Mouse (Mus musculus): ENCODE measurements around the gene Fam240a. TPM values are rescaled to one million over a fixed set of nuclear protein-coding genes. Genes with fewer than 3 reads are reported as not detected.

Fam240a gene
- not detected in 2 replicates for polyA plus RNA-seq (2012; rRNA removed)

GRCm38 (mm10) chr9:110916786-110917185 lies at the start of gene Fam240a:
Fam240a (minus strand) TSS chr9:110916861.

GRCm38 (mm10) chr9:110951397-110951796 lies 34.7 kb upstream of the Fam240a start, which contains the start of gene Lrrc2:
Lrrc2 (plus strand) TSS chr9:110951545.

GRCm38 (mm10) chr9:110945926-110946325 lies 29.3 kb upstream of the Fam240a start, which contains the start of gene Tdgf1:
Tdgf1 (minus strand) TSS chr9:110946158.

GRCm38 (mm10) chr9:110879998-110880561 lies 36.6 kb downstream of the Fam240a start, which contains the start of gene Tmie:
Tmie (minus strand) TSS chr9:110880113.

GRCm38 (mm10) chr9:110879191-110879920 lies 37.3 kb downstream of the Fam240a start, which contains the start of gene Als2cl:
Als2cl (plus strand) TSS chr9:110879870.

Other genes starting within 250 kb of the Fam240a start
- gene Myl3, start 175.0 kb downstream of the Fam240a start, polyA plus RNA-seq (2012; rRNA removed): 0.08 TPM in 1 of 2 replicates, not detected in the other
- gene Pth1r, start 169.7 kb downstream of the Fam240a start, polyA plus RNA-seq (2012; rRNA removed): 2.5 and 3.2 TPM in 2 replicates
- gene Prss42, start 118.7 kb downstream of the Fam240a start, polyA plus RNA-seq (2012; rRNA removed): not detected in 2 replicates
- gene Prss44, start 102.9 kb downstream of the Fam240a start, polyA plus RNA-seq (2012; rRNA removed): not detected in 2 replicates
- not detected in 2 replicates for gene Prss43, start 90.2 kb downstream of the Fam240a start, polyA plus RNA-seq (2012; rRNA removed)
- gene Prss45, start 82.3 kb downstream of the Fam240a start, polyA plus RNA-seq (2012; rRNA removed): 0.03 TPM in 1 of 2 replicates, not detected in the other
- gene Prss46, start 72.4 kb downstream of the Fam240a start, polyA plus RNA-seq (2012; rRNA removed): not detected in 2 replicates
- 1.5 and 1.6 TPM in 2 replicates for gene Prss50, start 58.9 kb downstream of the Fam240a start, polyA plus RNA-seq (2012; rRNA removed)
- 5.9 and 6.7 TPM in 2 replicates for gene Als2cl, start 37.0 kb downstream of the Fam240a start, polyA plus RNA-seq (2012; rRNA removed)
- gene Tmie, start 36.7 kb downstream of the Fam240a start, polyA plus RNA-seq (2012; rRNA removed): 4.0 and 4.3 TPM in 2 replicates
- 0.02 TPM in 1 of 2 replicates, not detected in the other for gene Tdgf1, start 29.3 kb upstream of the Fam240a start, polyA plus RNA-seq (2012; rRNA removed)
- 0.05 and 0.10 TPM in 2 replicates for gene Lrrc2, start 34.7 kb upstream of the Fam240a start, polyA plus RNA-seq (2012; rRNA removed)
- 39.5 and 40.2 TPM in 2 replicates for gene Rtp3, start 73.7 kb upstream of the Fam240a start, polyA plus RNA-seq (2012; rRNA removed)
- gene Ltf, start 102.4 kb upstream of the Fam240a start, polyA plus RNA-seq (2012; rRNA removed): 108 and 154 TPM in 2 replicates
- gene Ccrl2, start 140.7 kb upstream of the Fam240a start, polyA plus RNA-seq (2012; rRNA removed): 5.9 and 7.2 TPM in 2 replicates
- 14.7 and 16.1 TPM in 2 replicates for gene Lrrfip2, start 200.7 kb upstream of the Fam240a start, polyA plus RNA-seq (2012; rRNA removed)

Data from liver, embryonic 18 days (tissue).